Mouse (Mus musculus) left cerebral cortex, adult 8-10 months (tissue): ENCODE data around the gene 4930562C15Rik. TPM values are rescaled to one million over a fixed set of nuclear protein-coding genes. Genes with fewer than 3 reads are reported as not detected.

Experiments
- DNase-seq, 2 experiments: peaks; one replicate each; pipeline ENCODE4 v3.0.0; 2022; ENCODE audit warnings: low spot score in 2 of 2
- total RNA-seq, 4 experiments: library from RNA; stranded (reverse); gene quantifications; 2 replicates each; pipeline ENCODE4 v1.2.4; 2022

Gene 4930562C15Rik
- total RNA-seq, 4 experiments from 2014 or later = not detected

GRCm38 (mm10) chr16:4861392-4861791, 26.2 kb downstream of the 4930562C15Rik start:
- DNase-seq = no peak

GRCm38 (mm10) chr16:4862863-4863483, 27.8 kb downstream of the 4930562C15Rik start:
- DNase-seq = peak in 1 of 2 experiments; percentile 44

GRCm38 (mm10) chr16:4863742-4864141, 28.5 kb downstream of the 4930562C15Rik start:
- DNase-seq = no peak

GRCm38 (mm10) chr16:4866101-4866695, 31.0 kb downstream of the 4930562C15Rik start:
- no peak for DNase-seq

GRCm38 (mm10) chr16:4870490-4870889, 35.3 kb downstream of the 4930562C15Rik start:
- no peak for DNase-seq

- no peak for DNase-seq
Measured at GRCm38 (mm10) chr16:4871926-4872325, 36.7 kb downstream of the 4930562C15Rik start.

GRCm38 (mm10) chr16:4875198-4876032, 40.2 kb downstream of the 4930562C15Rik start:
- no peak for DNase-seq

GRCm38 (mm10) chr16:4876033-4876680, 40.9 kb downstream of the 4930562C15Rik start:
- peak in 1 of 2 experiments; percentile 65 for DNase-seq

- DNase-seq = no peak
Measured at GRCm38 (mm10) chr16:4877195-4877594, 42.0 kb downstream of the 4930562C15Rik start.

GRCm38 (mm10) chr16:4877701-4878100, 42.5 kb downstream of the 4930562C15Rik start:
- no peak for DNase-seq

GRCm38 (mm10) chr16:4878192-4878885, 43.1 kb downstream of the 4930562C15Rik start:
- DNase-seq = no peak

GRCm38 (mm10) chr16:4879101-4879707, 44.0 kb downstream of the 4930562C15Rik start:
- peak; percentile 36 to 72 for DNase-seq

- peak; percentile 84 to 91 for DNase-seq
Measured at GRCm38 (mm10) chr16:4879708-4880124, 44.5 kb downstream of the 4930562C15Rik start.

- DNase-seq = peak; percentile 87 to 100
Measured at GRCm38 (mm10) chr16:4880136-4880825, 45.1 kb downstream of the 4930562C15Rik start, which contains the start of gene Ubald1. TSS of gene Ubald1 (minus strand) at chr16:4880315.

GRCm38 (mm10) chr16:4881400-4882351, 46.5 kb downstream of the 4930562C15Rik start:
- no peak for DNase-seq

- DNase-seq = no peak
Measured at GRCm38 (mm10) chr16:4884930-4885329, 49.7 kb downstream of the 4930562C15Rik start.

GRCm38 (mm10) chr16:4885760-4886689, 50.8 kb downstream of the 4930562C15Rik start, which contains the start of gene Mgrn1:
TSS of gene Mgrn1 (plus strand) at chr16:4886249.
- peak; percentile 65 to 81 for DNase-seq

GRCm38 (mm10) chr16:4886690-4887020, 51.4 kb downstream of the 4930562C15Rik start:
- no peak for DNase-seq
